Mouse (Mus musculus) neural tube, embryonic 12.5 days (tissue): ENCODE measurements around the gene Xab2. TPM values are rescaled to one million over a fixed set of nuclear protein-coding genes. Genes with fewer than 3 reads are reported as not detected.
"Not testable (repeated sequence)": the region's sequence is repeated elsewhere in the genome, so short reads cannot be mapped to it uniquely, and the experiment has no call there.

Source experiments
- ATAC-seq: fragments of 200-750 bp; cut with Nextera tagmentation; 2 replicates; pipeline ENCODE4 v1.8.0; 2017; ENCODE audit warnings: low read depth, mild to moderate bottlenecking, moderate TSS enrichment, moderate library complexity; ENCODE audit not compliant: low FRiP score
- H3K27ac ChIP-seq: fragments of 300-500 bp; sonication (generic); 2 replicates; pipeline ENCODE4 v1.5.1; 2016
- H3K27me3 ChIP-seq: fragments of 300-500 bp; sonication (generic); replicated peaks from 2 replicates; pipeline ENCODE4 v1.6.1; 2016; ENCODE audit warnings: mild to moderate bottlenecking
- H3K36me3 ChIP-seq: fragments of 300-500 bp; sonication (generic); 2 replicates; pipeline ENCODE4 v1.6.1; 2016; ENCODE audit warnings: mild to moderate bottlenecking
- H3K4me1 ChIP-seq: fragments of 300-500 bp; sonication (generic); 2 replicates; pipeline ENCODE4 v1.6.1; 2016
- H3K4me2 ChIP-seq: fragments of 300-500 bp; sonication (generic); replicated peaks from 2 replicates; pipeline ENCODE4 v1.6.1; 2016; ENCODE audit warnings: mild to moderate bottlenecking
- H3K4me3 ChIP-seq: fragments of 300-500 bp; sonication (generic); 2 replicates; pipeline ENCODE4 v1.5.1; 2016
- H3K9ac ChIP-seq: fragments of 300-500 bp; sonication (generic); 2 replicates; pipeline ENCODE4 v1.6.1; 2016; ENCODE audit warnings: mild to moderate bottlenecking
- H3K9me3 ChIP-seq: fragments of 300-500 bp; sonication (generic); 2 replicates; pipeline ENCODE4 v1.6.1; 2016; ENCODE audit warnings: mild to moderate bottlenecking
- WGBS: fragments of 180-500 bp; shearing (Covaris S2); methylation state at CpG from one replicate; pipeline ENCODE4 v1.1.7; 2016; 5-methylcytosine and 5-hydroxymethylcytosine counted together
- polyA plus RNA-seq: library from polyadenylated mRNA; unstranded; fragments of >200 nt; fragmentation: Nextera tagmentation; extraction: Ambion mirVana; gene quantifications from 2 replicates; pipeline ENCODE4 v1.2.1, GENCODE M21; 2016

Xab2 gene
- polyA plus RNA-seq, 1 experiment from 2014 or later = 67.2 TPM

DNA sequence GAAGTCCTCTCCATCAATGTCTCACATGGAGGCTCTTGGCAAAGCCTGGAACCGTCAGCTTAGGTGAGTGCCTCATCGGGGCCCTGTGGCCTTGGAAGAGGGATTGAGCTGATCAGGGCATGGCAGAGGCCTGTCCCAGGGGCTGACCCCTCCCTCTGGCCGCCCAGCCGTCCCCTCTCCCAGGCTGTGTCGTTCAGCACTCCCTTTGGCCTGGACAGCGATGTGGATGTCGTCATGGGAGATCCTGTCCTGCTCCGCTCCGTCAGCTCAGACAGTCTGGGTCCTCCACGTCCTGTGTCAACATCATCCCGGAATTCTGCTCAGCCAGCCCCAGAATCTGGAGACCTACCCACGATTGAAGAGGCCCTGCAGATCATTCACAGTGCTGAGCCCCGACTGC, 17.7 kb downstream of the Xab2 start:
- Histone ChIP-seq H3K27me3 (no peaks in the 10 kb centered on the region), H3K9me3 (no peaks in the 10 kb centered on the region), H3K4me3 (no peak overlapping the region), H3K27ac (no peak overlapping the region), H3K4me2 (no peak overlapping the region), H3K4me1 (no peaks in the 10 kb centered on the region), H3K9ac (no peak overlapping the region), H3K36me3 (peaks cover 74% of the 10 kb centered on the region)
- ATAC-seq = no peak
- WGBS = 84% methylated on average over 13 of the region's 13 CpGs

DNA sequence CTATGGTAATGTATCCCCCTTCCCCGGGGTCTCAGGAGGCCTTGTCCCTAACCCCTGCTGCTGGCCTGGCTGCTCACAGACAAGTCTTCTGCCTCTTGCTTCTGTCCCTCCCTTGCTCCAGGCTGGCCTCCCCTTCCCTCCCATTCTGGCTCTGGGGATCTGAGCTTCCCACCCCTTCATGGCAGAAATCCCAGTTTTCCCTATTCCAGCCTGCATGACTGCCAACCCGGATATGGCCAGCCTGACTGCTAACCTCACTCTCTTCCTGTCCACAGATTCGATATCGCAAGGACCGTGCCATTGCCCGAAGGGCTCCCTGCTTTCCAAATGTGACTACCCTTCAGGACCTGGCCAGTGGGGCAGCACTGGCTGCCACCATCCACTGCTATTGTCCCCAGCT, 20.7 kb downstream of the Xab2 start:
- Histone ChIP-seq H3K4me2 (no peak overlapping the region), H3K4me1 (no peaks in the 10 kb centered on the region), H3K9me3 (no peaks in the 10 kb centered on the region), H3K36me3 (peaks cover 46% of the 10 kb centered on the region), H3K9ac (no peak overlapping the region), H3K27ac (no peak overlapping the region), H3K27me3 (no peaks in the 10 kb centered on the region), H3K4me3 (no peak overlapping the region)
- no peak for ATAC-seq
- WGBS = 94% methylated on average over 6 of the region's 6 CpGs

DNA sequence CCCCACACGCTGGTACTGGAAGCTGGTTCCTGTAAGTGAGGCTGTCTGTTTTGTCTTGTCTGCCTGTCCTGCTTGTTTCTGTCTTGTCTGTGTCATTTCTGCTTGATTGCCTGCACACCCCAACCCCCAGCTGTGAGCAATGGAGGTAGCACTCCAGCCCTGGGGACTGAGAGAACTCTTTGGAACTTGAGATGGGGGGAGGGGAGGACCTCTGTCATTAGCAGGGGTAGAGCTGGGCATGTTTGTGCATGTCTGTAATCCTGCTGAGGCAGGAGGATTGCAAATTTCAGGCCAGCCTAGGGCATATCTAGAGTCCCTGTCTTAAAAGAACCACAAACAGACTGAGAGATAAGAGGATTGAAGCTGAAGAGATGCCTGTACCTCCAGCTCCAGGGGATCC, 21.9 kb downstream of the Xab2 start:
- Histone ChIP-seq H3K9ac (no peak overlapping the region), H3K4me3 (no peak overlapping the region), H3K36me3 (peaks cover 41% of the 10 kb centered on the region), H3K9me3 (no peaks in the 10 kb centered on the region), H3K27ac (no peak overlapping the region), H3K4me1 (no peaks in the 10 kb centered on the region), H3K27me3 (no peaks in the 10 kb centered on the region), H3K4me2 (no peak overlapping the region)
- no peak for ATAC-seq
- 44% methylated on average over 1 of the region's 1 CpGs for WGBS

DNA sequence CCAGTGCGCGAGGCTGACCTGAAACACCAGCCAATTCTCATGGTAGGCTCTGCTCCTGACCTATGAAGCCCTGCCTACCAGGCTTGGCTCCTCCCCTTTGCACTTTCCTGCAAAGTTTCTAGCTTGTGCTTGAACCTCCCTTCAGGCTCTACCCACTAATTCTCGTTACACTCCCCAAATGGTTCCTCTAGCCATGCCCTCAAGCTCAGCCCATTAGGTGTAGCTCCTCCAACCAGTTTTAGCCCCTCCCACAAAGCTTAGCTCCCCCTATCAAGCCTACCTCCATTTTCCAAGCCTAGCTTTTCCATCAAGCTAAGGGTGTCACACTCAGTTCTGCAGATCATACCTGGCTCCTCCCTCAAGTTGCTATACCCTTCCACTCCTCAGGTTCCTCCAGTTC, 23.1 kb downstream of the Xab2 start:
- no peaks in the 10 kb centered on the region for H3K4me1 ChIP-seq
- H3K27ac ChIP-seq = no peak overlapping the region
- H3K36me3 ChIP-seq = peaks cover 29% of the 10 kb centered on the region
- no peak overlapping the region for H3K4me3 ChIP-seq
- no peak overlapping the region for H3K9ac ChIP-seq
- no peaks in the 10 kb centered on the region for H3K9me3 ChIP-seq
- no peak overlapping the region for H3K4me2 ChIP-seq
- no peaks in the 10 kb centered on the region for H3K27me3 ChIP-seq
- 76% methylated on average over 3 of the region's 3 CpGs for WGBS
- no peak for ATAC-seq

DNA sequence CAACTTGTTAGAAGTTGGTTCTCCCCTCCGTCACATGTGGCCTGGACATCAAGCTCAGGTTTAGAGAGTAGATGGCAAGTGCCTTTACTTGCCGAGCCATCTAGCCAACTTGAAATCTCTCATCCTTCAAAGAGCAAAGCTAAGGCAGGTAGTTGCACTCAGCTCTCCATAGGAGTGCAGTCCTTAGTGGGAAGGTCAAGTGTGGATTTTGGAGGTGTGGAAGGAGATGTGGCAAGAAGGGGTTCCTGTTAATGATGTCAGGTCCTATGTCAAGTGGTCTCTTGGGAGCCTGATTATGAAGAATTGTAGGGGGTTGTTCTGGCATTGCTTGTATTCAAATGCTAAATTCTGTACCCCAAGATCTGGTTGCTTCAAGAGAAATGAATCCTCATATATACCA, 26.6 kb downstream of the Xab2 start:
- Histone ChIP-seq H3K4me1 (no peaks in the 10 kb centered on the region), H3K4me2 (no peak overlapping the region), H3K9me3 (no peaks in the 10 kb centered on the region), H3K4me3 (no peak overlapping the region), H3K9ac (no peak overlapping the region), H3K36me3 (peaks cover 5% of the 10 kb centered on the region; the same call in 1 of the 2 replicates), H3K27me3 (no peaks in the 10 kb centered on the region), H3K27ac (no peak overlapping the region)
- 87% methylated on average over 2 of the region's 2 CpGs for WGBS
- ATAC-seq = no peak

DNA sequence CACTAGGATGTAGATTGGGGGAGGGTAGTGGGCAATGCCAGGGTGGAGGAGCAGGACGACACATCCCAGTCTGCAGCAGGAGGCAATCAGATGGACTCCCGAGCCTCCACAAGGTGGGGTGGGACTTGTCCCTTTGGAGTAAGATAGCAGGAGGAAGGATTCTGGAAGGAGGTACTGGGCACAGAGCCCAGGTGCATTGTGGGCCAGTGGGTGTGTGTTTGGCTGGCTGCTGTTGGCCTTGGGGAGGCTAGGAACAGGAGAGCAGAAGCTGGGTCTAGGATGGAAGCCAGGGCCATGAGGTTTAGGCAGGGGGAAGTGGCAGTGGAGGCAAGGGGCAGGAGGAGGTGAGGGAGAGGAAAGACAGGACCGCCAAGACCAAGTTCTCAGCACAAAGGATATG, 27.6 kb downstream of the Xab2 start:
- H3K27ac ChIP-seq = no peak overlapping the region
- 77% methylated on average over 3 of the region's 3 CpGs for WGBS
- no peaks in the 10 kb centered on the region for H3K27me3 ChIP-seq
- no peak overlapping the region for H3K9ac ChIP-seq
- no peak for ATAC-seq
- H3K4me3 ChIP-seq = no peak overlapping the region
- H3K4me1 ChIP-seq = no peaks in the 10 kb centered on the region
- no peak overlapping the region for H3K4me2 ChIP-seq
- H3K36me3 ChIP-seq = no peaks in the 10 kb centered on the region
- H3K9me3 ChIP-seq = no peaks in the 10 kb centered on the region

DNA sequence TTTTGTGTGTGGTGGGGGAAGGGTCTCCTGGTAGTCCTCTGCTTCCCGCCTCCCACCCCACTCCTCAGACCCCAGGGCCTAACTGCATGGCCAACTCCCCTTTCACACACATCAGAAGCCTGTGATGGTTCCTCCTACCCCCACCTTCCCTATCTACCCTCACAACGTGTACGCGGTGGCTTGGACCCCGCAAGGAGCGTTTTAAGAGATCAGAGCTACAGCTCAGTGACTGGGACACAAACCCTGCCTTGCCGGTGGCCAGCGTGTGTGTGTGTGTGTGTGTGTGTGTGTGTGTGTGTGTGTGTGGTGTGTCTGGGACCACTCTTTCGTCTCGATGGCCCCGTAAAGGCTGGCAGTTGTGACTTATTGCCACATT, 32.9 kb downstream of the Xab2 start:
- peak; percentile 82 for ATAC-seq
- Histone ChIP-seq H3K4me2 (peak overlapping the region; percentile 90), H3K4me1 (no peaks in the 10 kb centered on the region), H3K4me3 (peak overlapping the region; percentile 82), H3K27ac (no peak overlapping the region), H3K27me3 (no peaks in the 10 kb centered on the region), H3K9ac (peak overlapping the region; percentile 82), H3K9me3 (no peaks in the 10 kb centered on the region), H3K36me3 (no peaks in the 10 kb centered on the region)
- WGBS = 3% methylated on average over 11 of the region's 11 CpGs

DNA sequence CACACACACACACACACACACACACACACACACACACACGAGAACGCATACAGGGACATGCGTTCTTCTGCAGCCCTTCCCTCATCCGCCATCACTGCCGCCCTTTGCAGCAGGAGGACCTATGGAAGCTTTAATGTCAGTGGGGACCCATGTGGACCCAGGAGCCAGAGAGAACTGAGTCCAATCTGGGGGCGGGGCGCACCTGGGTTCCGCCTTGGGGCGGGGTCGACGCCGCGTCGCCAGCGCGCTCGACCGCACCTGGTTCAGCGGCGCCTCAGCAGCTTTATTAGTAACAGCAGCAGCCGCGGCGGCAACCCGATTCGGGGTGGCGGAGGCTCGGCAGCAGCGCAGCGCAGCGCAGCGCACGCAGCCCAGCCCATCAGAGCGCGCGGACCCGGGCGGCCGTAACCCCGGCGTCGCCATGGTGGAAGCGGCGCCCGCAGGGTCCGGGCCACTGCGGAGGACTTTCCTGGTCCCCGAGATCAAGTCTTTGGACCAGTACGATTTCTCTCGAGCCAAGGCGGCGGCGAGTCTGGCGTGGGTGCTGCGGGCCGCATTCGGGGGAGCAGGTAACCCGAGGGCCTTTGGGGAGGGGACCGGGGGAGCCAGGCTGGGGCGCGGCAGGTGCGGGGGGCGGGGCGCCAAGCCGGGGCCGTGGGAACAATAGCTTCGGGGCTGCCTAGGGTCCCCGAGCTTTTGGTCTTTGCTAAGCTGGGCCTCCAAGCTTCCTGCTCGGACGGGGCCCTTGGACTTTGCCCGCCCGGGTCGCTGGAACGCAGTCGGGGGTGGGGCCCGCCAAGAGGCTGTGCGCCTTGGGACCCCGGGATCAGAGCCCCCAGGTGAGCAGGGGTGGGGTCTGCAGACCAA, 33.5 kb downstream of the Xab2 start:
- WGBS = under 1% methylated on average over 77 of the region's 77 CpGs
- Histone ChIP-seq H3K9me3 (no peaks in the 10 kb centered on the region), H3K4me2 (peak overlapping the region; percentile 90), H3K9ac (peak overlapping the region; percentile 82), H3K27me3 (no peaks in the 10 kb centered on the region), H3K4me1 (no peaks in the 10 kb centered on the region), H3K36me3 (no peaks in the 10 kb centered on the region), H3K27ac (peak overlapping the region; percentile 53; the same call in 1 of the 2 replicates), H3K4me3 (peak overlapping the region; percentile 82)
- ATAC-seq = peak; percentile 78

DNA sequence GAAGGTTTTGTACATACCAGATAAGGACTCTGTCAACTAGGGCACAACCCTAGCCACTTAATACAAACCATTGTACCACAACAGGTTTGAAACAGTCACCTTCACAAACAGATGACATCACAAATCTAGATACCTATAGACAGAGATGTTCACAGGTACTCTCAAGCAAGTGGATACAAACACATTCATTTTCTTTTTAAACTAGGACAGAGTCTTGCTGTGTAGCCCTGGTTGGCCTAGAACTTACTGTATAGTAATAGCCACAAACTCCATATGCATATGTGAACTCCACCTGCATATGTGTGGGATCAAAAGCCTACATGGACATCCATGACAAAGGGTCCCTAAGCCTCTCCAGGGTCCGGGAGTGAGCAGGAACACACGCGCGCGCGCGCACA, 34.1 kb downstream of the Xab2 start, which contains the start of gene Camsap3:
Gene Camsap3, plus strand, starts transcription at position 301 of the 398 bp plus-strand sequence.
- no peaks in the 10 kb centered on the region for H3K27me3 ChIP-seq
- H3K4me3 ChIP-seq = peak within 1 kb of the TSS; percentile 82
- H3K4me1 ChIP-seq = no peaks in the 10 kb centered on the region
- no peaks in the 10 kb centered on the region for H3K9me3 ChIP-seq
- WGBS = 5% methylated on average over 7 of the region's 7 CpGs
- peak within 1 kb of the TSS; percentile 82 for H3K9ac ChIP-seq
- no peak; the same call in 1 of the 2 replicates for ATAC-seq
- H3K36me3 ChIP-seq = no peaks in the 10 kb centered on the region
- peak within 1 kb of the TSS; percentile 53; the same call in 1 of the 2 replicates for H3K27ac ChIP-seq
- peak within 1 kb of the TSS; percentile 90 for H3K4me2 ChIP-seq

DNA sequence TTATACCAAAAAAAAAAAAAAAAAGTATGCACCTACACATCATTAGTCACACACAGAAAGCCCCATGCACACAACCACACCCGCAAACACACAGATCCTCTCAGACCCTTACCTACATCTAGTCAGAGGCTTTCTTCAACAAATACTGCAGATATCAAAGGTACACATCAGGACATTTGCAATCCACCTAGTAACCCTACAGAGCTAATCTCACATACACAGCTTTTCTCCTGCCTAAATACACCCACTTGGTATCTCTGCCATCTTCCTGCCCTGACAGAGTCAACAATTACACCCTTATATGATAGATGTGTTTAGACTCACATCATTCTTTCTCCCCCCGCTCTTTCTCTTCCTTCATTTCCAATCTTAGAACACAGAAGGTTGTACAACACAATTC, 34.7 kb downstream of the Xab2 start:
- no peaks in the 10 kb centered on the region for H3K9me3 ChIP-seq
- H3K27ac ChIP-seq = no peak overlapping the region
- no peaks in the 10 kb centered on the region for H3K4me1 ChIP-seq
- no peaks in the 10 kb centered on the region for H3K27me3 ChIP-seq
- no peak overlapping the region for H3K4me3 ChIP-seq
- H3K36me3 ChIP-seq = no peaks in the 10 kb centered on the region
- H3K9ac ChIP-seq = no peak overlapping the region
- H3K4me2 ChIP-seq = no peak overlapping the region
- 94% methylated on average over 2 of the region's 2 CpGs for WGBS
- no peak for ATAC-seq

DNA sequence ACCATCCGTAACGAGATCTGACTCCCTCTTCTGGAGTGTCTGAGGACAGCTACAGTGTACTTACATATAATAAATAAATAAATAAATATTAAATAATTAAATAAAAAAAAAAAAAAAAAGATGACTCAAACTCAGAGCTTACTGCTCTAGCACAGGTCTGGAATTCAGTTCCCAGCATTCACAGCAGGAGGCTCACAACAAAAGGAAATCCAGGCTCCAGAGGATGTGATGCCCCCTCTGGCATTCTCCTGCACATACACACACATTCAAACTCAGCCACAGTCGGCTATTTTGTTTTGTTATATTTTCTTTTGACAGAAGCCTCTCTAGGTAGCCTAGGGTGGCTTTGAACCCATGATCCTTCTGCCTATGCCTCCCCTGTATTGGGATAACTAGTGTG, 39.2 kb downstream of the Xab2 start:
- H3K36me3 ChIP-seq, ATAC-seq, H3K4me1 ChIP-seq, H3K27me3 ChIP-seq, H3K9ac ChIP-seq, H3K27ac ChIP-seq, H3K4me2 ChIP-seq, H3K9me3 ChIP-seq, H3K4me3 ChIP-seq: not testable (repeated sequence)
- 83% methylated on average over 3 of the region's 3 CpGs for WGBS

DNA sequence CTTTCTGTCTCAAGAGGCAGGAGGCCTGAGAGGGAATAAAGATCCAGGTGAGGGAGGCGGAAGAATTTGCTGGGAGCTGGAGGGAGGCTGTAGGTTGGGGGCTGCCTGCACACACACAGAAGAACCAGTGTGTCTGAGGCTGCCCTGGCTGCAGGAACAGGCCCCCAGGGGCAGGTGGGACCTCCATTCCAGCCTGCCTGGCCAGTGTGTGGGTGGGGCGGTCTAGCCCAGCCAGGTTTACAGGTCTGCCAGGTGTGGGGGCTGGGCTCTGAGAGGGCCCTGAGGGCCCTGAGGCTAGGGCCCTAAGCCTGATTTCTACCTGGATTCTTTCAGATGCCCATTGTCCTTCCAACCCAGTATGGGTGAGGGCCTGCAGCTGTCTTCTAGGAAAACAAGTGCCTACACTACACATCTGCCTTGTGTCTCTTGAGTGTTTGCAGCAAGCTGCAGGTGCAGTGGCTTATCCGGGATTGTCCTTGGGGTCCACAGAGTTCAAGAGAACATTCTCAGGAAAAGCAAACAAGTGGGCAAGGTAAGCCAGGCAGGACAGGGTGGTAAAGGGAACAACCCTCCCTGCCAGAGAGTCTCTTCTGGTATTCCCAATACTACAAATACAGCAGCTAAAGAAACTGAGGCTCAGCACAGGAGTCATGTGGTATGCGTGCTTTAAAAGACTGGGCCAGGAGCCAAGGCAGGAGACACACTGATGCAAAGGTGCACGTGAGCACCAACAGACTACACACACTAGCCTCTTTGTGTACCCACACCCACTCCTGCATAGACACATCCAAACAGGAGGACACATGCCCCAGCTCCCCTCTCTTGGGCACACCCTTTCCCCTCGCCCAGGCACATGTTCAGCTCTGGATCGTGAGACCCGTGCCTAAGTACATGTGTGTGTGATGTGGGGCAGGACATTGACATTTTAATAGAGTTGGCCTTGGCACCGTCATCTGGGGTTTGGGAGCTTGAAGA, 41.4 kb downstream of the Xab2 start:
- no peaks in the 10 kb centered on the region for H3K4me1 ChIP-seq
- H3K4me2 ChIP-seq = no peak overlapping the region
- ATAC-seq = no peak
- no peaks in the 10 kb centered on the region for H3K27me3 ChIP-seq
- H3K36me3 ChIP-seq = no peaks in the 10 kb centered on the region
- H3K9ac ChIP-seq = no peak overlapping the region
- H3K27ac ChIP-seq = no peak overlapping the region
- H3K9me3 ChIP-seq = no peaks in the 10 kb centered on the region
- no peak overlapping the region for H3K4me3 ChIP-seq
- WGBS = 88% methylated on average over 9 of the region's 9 CpGs
